Mouse (Mus musculus): Measurements from ENCODE around the gene Chd3. TPM values are rescaled to one million over a fixed set of nuclear protein-coding genes. Genes with fewer than 3 reads are reported as not detected.

Chd3 gene
- polyA plus RNA-seq, 1 experiment from 2014 or later, result 135 TPM

DNA sequence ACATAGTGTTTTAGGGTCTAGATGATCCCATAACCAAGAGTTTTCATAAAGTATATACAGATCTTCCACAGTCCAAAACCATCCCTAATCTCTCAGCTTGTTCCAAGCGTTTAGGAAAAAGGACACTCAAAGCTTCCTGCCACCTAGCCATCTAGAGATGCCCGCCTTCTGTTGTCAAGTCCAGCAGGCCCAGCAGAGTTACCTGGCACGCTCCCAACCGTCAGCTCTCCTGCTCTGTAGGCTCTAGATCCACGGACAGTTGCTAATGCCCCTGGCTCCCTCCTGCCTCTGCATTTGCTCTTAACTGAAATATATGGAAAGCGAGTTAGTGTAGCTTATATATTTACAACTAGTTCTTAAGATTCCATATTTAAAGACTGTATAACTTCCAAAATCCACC, 12.2 kb upstream of the Chd3 start:
- peaks cover 14% of the 10 kb centered on the region for H3K36me3 ChIP-seq
- H3K4me3 ChIP-seq, result no peak overlapping the region

GRCm38 (mm10) chr11:69379600-69379999, 10.4 kb upstream of the Chd3 start:
- peaks cover 19% of the 10 kb centered on the region for H3K36me3 ChIP-seq
- ATAC-seq (ENCODE audit: insufficient number of reproducible peaks, insufficient read depth, low FRiP score, low TSS enrichment, low read depth), result no peak
- peaks cover 3% of the 10 kb centered on the region; the same call in 1 of the 2 replicates for H3K4me1 ChIP-seq
- H3K4me3 ChIP-seq, result no peak overlapping the region
- H3K4me2 ChIP-seq, result no peak overlapping the region
- H3K27me3 ChIP-seq, result no peaks in the 10 kb centered on the region
- WGBS, result 81% methylated on average over 3 of the region's 3 CpGs
- no peaks in the 10 kb centered on the region for H3K9me3 ChIP-seq
- H3K27ac ChIP-seq, result no peak overlapping the region
- H3K9ac ChIP-seq, result no peak overlapping the region

More for the DNA sequence above, 12.2 kb upstream of the Chd3 start:
- ATAC-seq (ENCODE audit: insufficient number of reproducible peaks, insufficient read depth, low FRiP score, low TSS enrichment, low read depth), result no peak
- Histone ChIP-seq H3K4me2 (no peak overlapping the region), H3K9ac (no peak overlapping the region), H3K9me3 (no peaks in the 10 kb centered on the region), H3K27me3 (no peaks in the 10 kb centered on the region), H3K27ac (no peak overlapping the region), H3K4me1 (peaks cover 3% of the 10 kb centered on the region; the same call in 1 of the 2 replicates)
- WGBS, result 81% methylated on average over 6 of the region's 6 CpGs

GRCm38 (mm10) chr11:69377766-69378165, 8.6 kb upstream of the Chd3 start:
- peaks cover 29% of the 10 kb centered on the region for H3K36me3 ChIP-seq
- H3K4me2 ChIP-seq, result no peak overlapping the region
- no peaks in the 10 kb centered on the region for H3K27me3 ChIP-seq
- 82% methylated on average over 3 of the region's 3 CpGs for WGBS
- no peaks in the 10 kb centered on the region for H3K9me3 ChIP-seq
- H3K4me3 ChIP-seq, result no peak overlapping the region
- no peak overlapping the region for H3K27ac ChIP-seq
- H3K4me1 ChIP-seq, result peaks cover 3% of the 10 kb centered on the region; the same call in 1 of the 2 replicates
- no peak overlapping the region for H3K9ac ChIP-seq
- no peak for ATAC-seq (ENCODE audit: insufficient number of reproducible peaks, insufficient read depth, low FRiP score, low TSS enrichment, low read depth)

- peaks cover 34% of the 10 kb centered on the region for H3K36me3 ChIP-seq
These were observed 6.4 kb upstream of the Chd3 start for GRCm38 (mm10) chr11:69375646-69376045.

GRCm38 (mm10) chr11:69373223-69373965, 4.2 kb upstream of the Chd3 start:
- no peak overlapping the region; the same call in 1 of the 2 replicates for H3K4me2 ChIP-seq
- ATAC-seq (ENCODE audit: insufficient number of reproducible peaks, insufficient read depth, low FRiP score, low TSS enrichment, low read depth), result no peak
- H3K36me3 ChIP-seq, result peaks cover 31% of the 10 kb centered on the region
- 90% methylated on average over 16 of the region's 16 CpGs for WGBS
- no peak overlapping the region for H3K4me3 ChIP-seq
- no peaks in the 10 kb centered on the region for H3K27me3 ChIP-seq
- H3K27ac ChIP-seq, result no peak overlapping the region
- H3K4me1 ChIP-seq, result peaks cover 20% of the 10 kb centered on the region
- no peaks in the 10 kb centered on the region for H3K9me3 ChIP-seq
- no peak overlapping the region for H3K9ac ChIP-seq

More at GRCm38 (mm10) chr11:69375646-69376045, 6.4 kb upstream of the Chd3 start:
- H3K9me3 ChIP-seq, result no peaks in the 10 kb centered on the region
- no peak overlapping the region for H3K4me3 ChIP-seq
- H3K4me1 ChIP-seq, result peaks cover 18% of the 10 kb centered on the region
- WGBS, result 89% methylated on average over 4 of the region's 4 CpGs
- H3K4me2 ChIP-seq, result no peak overlapping the region
- no peaks in the 10 kb centered on the region for H3K27me3 ChIP-seq
- H3K27ac ChIP-seq, result no peak overlapping the region
- ATAC-seq (ENCODE audit: insufficient number of reproducible peaks, insufficient read depth, low FRiP score, low TSS enrichment, low read depth), result no peak
- H3K9ac ChIP-seq, result no peak overlapping the region

- no peak overlapping the region for H3K4me3 ChIP-seq
- H3K9ac ChIP-seq, result no peak overlapping the region
- H3K36me3 ChIP-seq, result peaks cover 27% of the 10 kb centered on the region
- H3K4me2 ChIP-seq, result no peak overlapping the region
- no peaks in the 10 kb centered on the region for H3K27me3 ChIP-seq
- peaks cover 20% of the 10 kb centered on the region for H3K4me1 ChIP-seq
- 62% methylated on average over 3 of the region's 3 CpGs for WGBS
- no peak for ATAC-seq (ENCODE audit: insufficient number of reproducible peaks, insufficient read depth, low FRiP score, low TSS enrichment, low read depth)
- H3K9me3 ChIP-seq, result no peaks in the 10 kb centered on the region
- H3K27ac ChIP-seq, result peak overlapping the region; percentile 79; the same call in 1 of the 2 replicates
These were observed 3.6 kb upstream of the Chd3 start for GRCm38 (mm10) chr11:69372780-69373170.

GRCm38 (mm10) chr11:69372056-69372779, 3.0 kb upstream of the Chd3 start:
- Histone ChIP-seq H3K4me1 (peaks cover 20% of the 10 kb centered on the region), H3K4me2 (peak overlapping the region; percentile 39; the same call in 1 of the 2 replicates), H3K27me3 (no peaks in the 10 kb centered on the region), H3K9ac (0 out of 2 replicates have a peak overlapping the region, but pooled peaks have one; percentile 28), H3K4me3 (no peak overlapping the region), H3K27ac (peak overlapping the region; percentile 79), H3K9me3 (no peaks in the 10 kb centered on the region), H3K36me3 (peaks cover 21% of the 10 kb centered on the region)
- no peak for ATAC-seq (ENCODE audit: insufficient number of reproducible peaks, insufficient read depth, low FRiP score, low TSS enrichment, low read depth)
- WGBS, result 58% methylated on average over 12 of the region's 12 CpGs

GRCm38 (mm10) chr11:69371601-69372000, 2.4 kb upstream of the Chd3 start:
- Histone ChIP-seq H3K36me3 (peaks cover 20% of the 10 kb centered on the region), H3K4me2 (peak overlapping the region; percentile 39; the same call in 1 of the 2 replicates), H3K9ac (peak overlapping the region; percentile 28; the same call in 1 of the 2 replicates), H3K4me3 (no peak overlapping the region), H3K9me3 (no peaks in the 10 kb centered on the region), H3K4me1 (peaks cover 20% of the 10 kb centered on the region), H3K27me3 (no peaks in the 10 kb centered on the region), H3K27ac (peak overlapping the region; percentile 79)
- WGBS, result 55% methylated on average over 12 of the region's 12 CpGs
- ATAC-seq (ENCODE audit: insufficient number of reproducible peaks, insufficient read depth, low FRiP score, low TSS enrichment, low read depth), result peak; percentile 8; the same call in 1 of the 2 replicates

GRCm38 (mm10) chr11:69370817-69371215, 1.6 kb upstream of the Chd3 start:
- 22% methylated on average over 9 of the region's 9 CpGs for WGBS
- Histone ChIP-seq H3K27ac (peak overlapping the region; percentile 79), H3K9me3 (no peaks in the 10 kb centered on the region), H3K4me1 (peaks cover 25% of the 10 kb centered on the region), H3K36me3 (peaks cover 18% of the 10 kb centered on the region), H3K9ac (peak overlapping the region; percentile 28; the same call in 1 of the 2 replicates), H3K27me3 (no peaks in the 10 kb centered on the region), H3K4me2 (peak overlapping the region; percentile 39), H3K4me3 (no peak overlapping the region)
- ATAC-seq (ENCODE audit: insufficient number of reproducible peaks, insufficient read depth, low FRiP score, low TSS enrichment, low read depth), result no peak

DNA sequence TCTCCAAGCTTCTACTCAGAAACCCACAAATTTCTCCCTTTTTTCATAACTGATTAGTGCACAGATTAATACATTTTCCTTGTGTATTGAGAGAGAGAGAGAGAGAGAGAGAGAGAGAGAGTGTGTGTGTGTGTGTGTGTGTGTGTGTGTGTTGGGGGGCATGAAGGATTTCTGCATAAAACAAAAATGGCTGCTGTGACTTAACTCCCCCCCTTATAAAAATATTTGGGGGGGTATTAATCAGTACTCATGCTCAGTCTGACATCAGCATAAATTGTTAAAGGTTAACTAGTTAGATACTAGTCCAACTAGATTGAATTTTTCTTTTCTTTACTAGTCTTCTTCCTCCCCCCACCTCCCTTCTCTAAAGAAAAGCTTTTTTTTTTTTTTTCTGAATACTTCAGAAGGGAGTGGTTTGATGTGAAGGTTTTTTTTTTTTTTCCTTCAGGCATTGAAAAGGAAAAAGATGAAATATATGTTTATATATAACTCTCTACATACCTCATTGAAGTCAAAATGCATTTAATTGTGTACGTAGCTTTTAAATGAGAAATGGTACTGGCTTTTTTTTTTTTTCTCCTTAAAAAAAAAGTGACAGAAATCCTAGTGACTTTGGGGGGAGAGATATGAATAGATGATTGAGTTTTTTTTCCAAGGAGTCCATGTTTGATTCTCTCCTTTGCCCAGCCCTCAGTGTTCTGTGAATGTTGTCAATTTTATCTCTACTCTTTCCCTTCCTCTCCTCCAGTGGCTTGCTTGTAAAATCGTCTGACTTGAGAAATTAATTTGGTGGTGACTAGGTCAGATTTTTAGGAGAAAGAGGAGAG, 997 bp upstream of the Chd3 start:
- ATAC-seq (ENCODE audit: insufficient number of reproducible peaks, insufficient read depth, low FRiP score, low TSS enrichment, low read depth), result no peak
- peak overlapping the region; percentile 100 for H3K9ac ChIP-seq
- peak overlapping the region; percentile 100 for H3K27ac ChIP-seq
- H3K9me3 ChIP-seq, result no peaks in the 10 kb centered on the region
- H3K4me3 ChIP-seq, result peak overlapping the region; percentile 84
- H3K36me3 ChIP-seq, result peaks cover 15% of the 10 kb centered on the region
- H3K4me2 ChIP-seq, result peak overlapping the region; percentile 97
- H3K27me3 ChIP-seq, result no peaks in the 10 kb centered on the region
- WGBS, result 12% methylated on average over 2 of the region's 2 CpGs
- H3K4me1 ChIP-seq, result peaks cover 31% of the 10 kb centered on the region

All from embryonic facial prominence, embryonic 13.5 days (tissue).